Mouse (Mus musculus): ENCODE measurements around the gene Txnrd3.

- TF ChIP-seq CTCF (IDR thresholded peaks at IDR 0.05; ENCODE audit: low read depth, low read length) (no peak), POLR2AphosphoS5 (IDR thresholded peaks at IDR 0.05; ENCODE audit: insufficient replicate concordance, low read depth, low read length) (no peak)
These were observed 18.7 kb downstream of the Txnrd3 start for GRCm38 (mm10) chr6:89662521-89662920.
